Mouse (Mus musculus) thymus, adult 2 months (tissue): ENCODE results near the gene Smco3.

Experiments used
- CTCF ChIP-seq: fragments of 200-500 bp; IDR thresholded peaks from 2 replicates; pipeline ENCODE4 v1.5.1; 2012; ENCODE audit warnings: mild to moderate bottlenecking, control low read depth, low read length, moderate library complexity, borderline replicate concordance; ENCODE audit not compliant: control insufficient read depth, poor library complexity, insufficient read depth; ENCODE audit errors: extremely low read depth
- POLR2A ChIP-seq: fragments of 200-500 bp; IDR thresholded peaks from 2 replicates; pipeline ENCODE4 v1.6.1; 2012; ENCODE audit warnings: mild to moderate bottlenecking, low read length, control low read depth, moderate library complexity; ENCODE audit not compliant: control insufficient read depth, poor library complexity, insufficient read depth; ENCODE audit errors: extremely low read depth

- TF ChIP-seq CTCF (no peak), POLR2A (no peak)
These were observed 12.0 kb upstream of the Smco3 start for GRCm38 (mm10) chr6:136847267-136847666.
